Mouse (Mus musculus): ENCODE results near the gene Zfp462. TPM values are rescaled to one million over a fixed set of nuclear protein-coding genes. Genes with fewer than 3 reads are reported as not detected.

Zfp462 gene
- total and polyA plus RNA-seq, 3 experiments, result not detected

GRCm38 (mm10) chr4:54996064-54996463 lies 51.2 kb downstream of the Zfp462 start:
- H3K9me3 ChIP-seq (replicated peaks; ENCODE audit: low read length), result peaks cover 3% of the 10 kb centered on the region
- no peak overlapping the region for H3K4me2 ChIP-seq (ENCODE audit: insufficient read depth, low read depth, poor library complexity, severe bottlenecking)
- H3K27me3 ChIP-seq (replicated peaks), result no peaks in the 10 kb centered on the region
- no peaks in the 10 kb centered on the region for H3K79me2 ChIP-seq (replicated peaks; ENCODE audit: control insufficient read depth, extremely low read depth, insufficient read depth, poor library complexity, severe bottlenecking)
- H3K9ac ChIP-seq (ENCODE audit: insufficient read depth, low read depth), result no peak overlapping the region
- H3K4me1 ChIP-seq (ENCODE audit: control insufficient read depth in 1 of 2, insufficient read depth in 2 of 2), result no peaks in the 10 kb centered on the region
- H3K36me3 ChIP-seq (replicated peaks in 1 of 2; ENCODE audit: control insufficient read depth in 1 of 2, insufficient read depth in 1 of 2, low read length in 1 of 2), result no peaks in the 10 kb centered on the region
- in situ Hi-C loops (cut with MboI; ENCODE audit: low pct_ligation_motif_present, low pct_unique_long_range_greater_than_20kb, low sequenced_read_pairs), result no loop called here
- TF ChIP-seq ZKSCAN1 (IDR thresholded peaks at IDR 0.05; ENCODE audit: borderline replicate concordance, low read depth, low read length) (no peak), POLR2A (IDR thresholded peaks at IDR 0.05; ENCODE audit: low read depth, low read length) (no peak), NRF1 (IDR thresholded peaks at IDR 0.05; ENCODE audit: low read depth, low read length) (no peak), EP300 (IDR thresholded peaks at IDR 0.05; ENCODE audit: low read length) (no peak), ZC3H11A (IDR thresholded peaks at IDR 0.05; ENCODE audit: low read depth, low read length) (no peak), CHD1 (IDR thresholded peaks at IDR 0.05; ENCODE audit: low read depth, low read length) (no peak), ZMIZ1 (IDR thresholded peaks at IDR 0.05; ENCODE audit: low read depth, low read length) (no peak), USF1 (IDR thresholded peaks at IDR 0.05; ENCODE audit: low read depth, low read length) (no peak), SMC3 (IDR thresholded peaks at IDR 0.05; ENCODE audit: low read depth, low read length) (no peak)
- DNase-seq (ENCODE audit: extremely low read depth), result no peak
- H3K27ac ChIP-seq (ENCODE audit: insufficient read depth, low read depth), result no peak overlapping the region
- no peak overlapping the region for H3K4me3 ChIP-seq (replicated peaks in 1 of 3; ENCODE audit: low read depth in 2 of 3, low read length in 2 of 3, poor library complexity in 1 of 3)
- dilution Hi-C loops (cut with MboI; ENCODE audit: extremely low pct_ligation_motif_present, extremely low pct_unique_long_range_greater_than_20kb, low sequenced_read_pairs), result no loop called here

- Histone ChIP-seq H3K27ac (ENCODE audit: insufficient read depth, low read depth) (no peak overlapping the region), H3K9ac (ENCODE audit: insufficient read depth, low read depth) (no peak overlapping the region), H3K4me2 (ENCODE audit: insufficient read depth, low read depth, poor library complexity, severe bottlenecking) (no peak overlapping the region), H3K4me1 (ENCODE audit: control insufficient read depth in 1 of 2, insufficient read depth in 2 of 2) (no peaks in the 10 kb centered on the region), H3K4me3 (replicated peaks in 1 of 3; ENCODE audit: low read depth in 2 of 3, low read length in 2 of 3, poor library complexity in 1 of 3) (no peak overlapping the region), H3K79me2 (replicated peaks; ENCODE audit: control insufficient read depth, extremely low read depth, insufficient read depth, poor library complexity, severe bottlenecking) (no peaks in the 10 kb centered on the region), H3K36me3 (replicated peaks in 1 of 2; ENCODE audit: control insufficient read depth in 1 of 2, insufficient read depth in 1 of 2, low read length in 1 of 2) (no peaks in the 10 kb centered on the region), H3K9me3 (replicated peaks; ENCODE audit: low read length) (no peaks in the 10 kb centered on the region), H3K27me3 (replicated peaks) (no peaks in the 10 kb centered on the region)
- in situ Hi-C loops (cut with MboI; ENCODE audit: low pct_ligation_motif_present, low pct_unique_long_range_greater_than_20kb, low sequenced_read_pairs), result no loop called here
- no peak for TF ChIP-seq TBP (conservative IDR thresholded peaks at IDR 0.05; ENCODE audit: low read depth, low read length)
- TF ChIP-seq POLR2A (IDR thresholded peaks at IDR 0.05; ENCODE audit: low read depth, low read length), result no peak
- no peak for TF ChIP-seq NELFE (IDR thresholded peaks at IDR 0.05; ENCODE audit: low read depth, low read length)
- TF ChIP-seq SMC3 (IDR thresholded peaks at IDR 0.05; ENCODE audit: low read depth, low read length), result no peak
- TF ChIP-seq PAX5 (IDR thresholded peaks at IDR 0.05; ENCODE audit: low read length), result no peak
- TF ChIP-seq ZKSCAN1 (IDR thresholded peaks at IDR 0.05; ENCODE audit: borderline replicate concordance, low read depth, low read length), result no peak
- TF ChIP-seq HCFC1 (IDR thresholded peaks at IDR 0.05; ENCODE audit: low read depth, low read length), result no peak
- TF ChIP-seq EP300 (IDR thresholded peaks at IDR 0.05; ENCODE audit: low read length), result no peak
- no peak for TF ChIP-seq POLR2AphosphoS2 (IDR thresholded peaks at IDR 0.05; ENCODE audit: low read depth, low read length)
- TF ChIP-seq IRF4 (IDR thresholded peaks at IDR 0.05; ENCODE audit: low read depth, low read length), result no peak
- no peak for DNase-seq (ENCODE audit: extremely low read depth)
- dilution Hi-C loops (cut with MboI; ENCODE audit: extremely low pct_ligation_motif_present, extremely low pct_unique_long_range_greater_than_20kb, low sequenced_read_pairs), result no loop called here
Observed at GRCm38 (mm10) chr4:54998146-54998841, 53.4 kb downstream of the Zfp462 start.
